Mouse (Mus musculus): ENCODE results near the gene Eif4e2. TPM values are rescaled to one million over a fixed set of nuclear protein-coding genes. Genes with fewer than 3 reads are reported as not detected.

The Eif4e2 gene
- polyA plus RNA-seq, 1 experiment: 2.5 TPM

DNA sequence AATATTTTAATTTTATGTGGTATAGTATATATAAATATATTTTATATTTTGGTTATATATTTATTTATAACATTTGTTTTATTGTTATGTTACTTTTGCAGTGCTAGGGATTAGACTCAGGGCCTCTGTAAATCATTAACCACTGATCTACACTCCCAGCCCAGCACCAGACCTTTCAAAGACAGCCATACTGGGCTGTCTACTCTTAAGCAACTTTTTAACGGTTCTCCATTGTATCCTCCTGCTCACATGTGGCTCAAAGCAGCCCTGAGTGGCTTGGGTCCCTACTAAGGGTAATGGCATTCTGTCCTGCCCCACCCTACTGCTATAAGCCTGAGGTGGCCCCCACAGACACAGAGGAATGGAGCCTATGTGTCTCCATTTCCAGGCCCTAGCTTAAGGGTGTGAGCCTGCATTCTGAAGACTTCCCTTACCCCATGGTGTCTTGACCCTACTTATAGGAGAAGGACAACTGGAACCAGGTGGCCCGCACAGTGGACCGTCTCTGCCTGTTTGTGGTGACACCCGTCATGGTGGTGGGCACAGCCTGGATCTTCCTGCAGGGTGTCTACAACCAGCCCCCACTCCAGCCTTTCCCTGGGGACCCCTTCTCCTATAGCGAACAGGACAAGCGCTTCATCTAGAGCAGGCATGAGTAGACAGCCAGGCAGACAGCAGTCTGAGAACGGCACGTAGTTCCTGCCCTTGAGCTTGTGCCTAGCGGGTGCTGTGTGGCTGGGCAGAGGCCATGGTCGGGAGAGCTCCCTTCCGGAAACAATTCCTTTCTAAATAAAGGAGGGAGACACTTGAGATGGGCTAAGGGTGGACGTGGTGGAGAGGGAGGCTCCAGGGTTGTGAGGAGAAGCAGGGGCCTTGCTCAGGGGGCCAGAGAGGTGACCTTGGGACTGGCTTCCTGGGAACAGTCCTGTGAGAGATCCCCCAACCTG lies 15.3 kb upstream of the Eif4e2 start:
- H3K4me1 ChIP-seq (ENCODE audit: control insufficient read depth): no peaks in the 10 kb centered on the region
- H3K27me3 ChIP-seq (ENCODE audit: control insufficient read depth): no peaks in the 10 kb centered on the region
- H3K4me3 ChIP-seq (replicated peaks): no peak overlapping the region
- no peak for TF ChIP-seq TAL1 (IDR thresholded peaks at IDR 0.05; ENCODE audit: low read length)
- TF ChIP-seq GATA1 (IDR thresholded peaks at IDR 0.05; ENCODE audit: low read length): no peak
- H3K9me3 ChIP-seq (ENCODE audit: control insufficient read depth, low read length): no peaks in the 10 kb centered on the region
- no peaks in the 10 kb centered on the region for H3K36me3 ChIP-seq (ENCODE audit: control insufficient read depth)

- no peak for TF ChIP-seq TAL1 (IDR thresholded peaks at IDR 0.05; ENCODE audit: low read length)
- no peak for TF ChIP-seq GATA1 (IDR thresholded peaks at IDR 0.05; ENCODE audit: low read length)
- H3K4me3 ChIP-seq (replicated peaks): no peak overlapping the region
- H3K27me3 ChIP-seq (ENCODE audit: control insufficient read depth): no peaks in the 10 kb centered on the region; the same call in 1 of the 2 replicates
- H3K4me1 ChIP-seq (ENCODE audit: control insufficient read depth): no peaks in the 10 kb centered on the region
- H3K9me3 ChIP-seq (ENCODE audit: control insufficient read depth, low read length): no peaks in the 10 kb centered on the region
- H3K36me3 ChIP-seq (ENCODE audit: control insufficient read depth): no peaks in the 10 kb centered on the region
These were observed 12.9 kb upstream of the Eif4e2 start for GRCm38 (mm10) chr1:87200811-87201210.

GRCm38 (mm10) chr1:87201848-87202247 lies 11.9 kb upstream of the Eif4e2 start:
- Histone ChIP-seq H3K27me3 (ENCODE audit: control insufficient read depth) (peaks cover 10% of the 10 kb centered on the region), H3K36me3 (ENCODE audit: control insufficient read depth) (no peaks in the 10 kb centered on the region), H3K4me3 (replicated peaks) (no peak overlapping the region), H3K9me3 (ENCODE audit: control insufficient read depth, low read length) (no peaks in the 10 kb centered on the region), H3K4me1 (ENCODE audit: control insufficient read depth) (no peaks in the 10 kb centered on the region)
- TF ChIP-seq TAL1 (IDR thresholded peaks at IDR 0.05; ENCODE audit: low read length) (no peak), GATA1 (IDR thresholded peaks at IDR 0.05; ENCODE audit: low read length) (no peak)

DNA sequence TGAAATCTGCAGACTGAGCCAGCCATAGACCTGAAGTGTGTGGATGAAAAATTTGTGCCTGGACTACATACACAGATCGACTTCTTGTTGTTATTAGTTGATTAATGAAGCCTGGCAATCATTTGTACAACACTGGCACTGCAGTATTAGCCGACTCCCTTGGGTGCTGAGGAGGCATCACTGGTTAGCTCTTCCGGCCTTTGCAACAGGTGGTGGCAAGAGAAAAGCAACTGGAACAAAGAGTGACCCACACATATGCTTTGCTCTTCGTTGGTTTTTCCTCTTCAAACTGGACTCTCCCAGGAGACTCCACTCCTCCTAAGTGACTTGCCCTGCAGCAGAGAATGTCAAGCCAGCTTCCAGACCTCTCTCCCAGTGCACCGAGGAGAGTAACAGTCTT lies 9.9 kb upstream of the Eif4e2 start:
- Histone ChIP-seq H3K4me1 (ENCODE audit: control insufficient read depth) (no peaks in the 10 kb centered on the region), H3K4me3 (replicated peaks) (no peak overlapping the region), H3K27me3 (ENCODE audit: control insufficient read depth) (peaks cover 18% of the 10 kb centered on the region)

GRCm38 (mm10) chr1:87204465-87204864 lies 9.2 kb upstream of the Eif4e2 start, which contains the start of gene Chrng:
TSS of gene Chrng (plus strand) at chr1:87204657.
- Histone ChIP-seq H3K36me3 (ENCODE audit: control insufficient read depth) (no peaks in the 10 kb centered on the region), H3K4me3 (replicated peaks) (no peak within 1 kb of the TSS), H3K9me3 (ENCODE audit: control insufficient read depth, low read length) (no peaks in the 10 kb centered on the region), H3K27me3 (ENCODE audit: control insufficient read depth) (peaks cover 18% of the 10 kb centered on the region), H3K4me1 (ENCODE audit: control insufficient read depth) (no peaks in the 10 kb centered on the region)
- TF ChIP-seq GATA1 (IDR thresholded peaks at IDR 0.05; ENCODE audit: low read length) (no peak), TAL1 (IDR thresholded peaks at IDR 0.05; ENCODE audit: low read length) (no peak)

More for the DNA sequence above, 9.9 kb upstream of the Eif4e2 start:
- TF ChIP-seq GATA1 (IDR thresholded peaks at IDR 0.05; ENCODE audit: low read length) (no peak), TAL1 (IDR thresholded peaks at IDR 0.05; ENCODE audit: low read length) (no peak)
- Histone ChIP-seq H3K9me3 (ENCODE audit: control insufficient read depth, low read length) (no peaks in the 10 kb centered on the region), H3K36me3 (ENCODE audit: control insufficient read depth) (no peaks in the 10 kb centered on the region)

GRCm38 (mm10) chr1:87205038-87205437 lies 8.7 kb upstream of the Eif4e2 start:
- H3K36me3 ChIP-seq (ENCODE audit: control insufficient read depth): no peaks in the 10 kb centered on the region
- peaks cover 18% of the 10 kb centered on the region for H3K27me3 ChIP-seq (ENCODE audit: control insufficient read depth)
- no peaks in the 10 kb centered on the region for H3K4me1 ChIP-seq (ENCODE audit: control insufficient read depth)
- no peaks in the 10 kb centered on the region for H3K9me3 ChIP-seq (ENCODE audit: control insufficient read depth, low read length)
- TF ChIP-seq TAL1 (IDR thresholded peaks at IDR 0.05; ENCODE audit: low read length) (no peak), GATA1 (IDR thresholded peaks at IDR 0.05; ENCODE audit: low read length) (no peak)
- no peak overlapping the region for H3K4me3 ChIP-seq (replicated peaks)

DNA sequence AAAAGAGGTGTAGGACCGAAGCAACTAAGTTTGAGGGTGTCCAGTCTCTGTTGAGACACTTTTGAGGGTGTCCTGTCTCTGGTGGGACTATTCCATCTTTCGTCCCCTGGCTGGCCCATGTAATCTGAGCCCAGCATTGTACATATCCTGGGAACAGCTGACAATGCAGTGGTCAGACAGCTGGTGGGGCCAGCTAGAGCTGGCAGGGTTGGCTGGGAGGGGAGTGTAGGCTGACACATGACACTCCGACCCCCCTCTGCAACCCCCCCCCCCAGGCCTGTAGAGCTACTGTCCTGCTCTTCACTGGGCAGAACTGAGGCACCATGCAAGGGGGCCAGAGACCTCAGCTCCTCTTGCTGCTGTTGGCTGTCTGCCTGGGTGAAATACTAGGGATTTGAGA lies 8.2 kb upstream of the Eif4e2 start:
- Histone ChIP-seq H3K36me3 (ENCODE audit: control insufficient read depth) (no peaks in the 10 kb centered on the region), H3K4me1 (ENCODE audit: control insufficient read depth) (no peaks in the 10 kb centered on the region), H3K27me3 (ENCODE audit: control insufficient read depth) (peaks cover 18% of the 10 kb centered on the region), H3K4me3 (replicated peaks) (no peak overlapping the region), H3K9me3 (ENCODE audit: control insufficient read depth, low read length) (no peaks in the 10 kb centered on the region)
- no peak for TF ChIP-seq GATA1 (IDR thresholded peaks at IDR 0.05; ENCODE audit: low read length)
- TF ChIP-seq TAL1 (IDR thresholded peaks at IDR 0.05; ENCODE audit: low read length): no peak

DNA sequence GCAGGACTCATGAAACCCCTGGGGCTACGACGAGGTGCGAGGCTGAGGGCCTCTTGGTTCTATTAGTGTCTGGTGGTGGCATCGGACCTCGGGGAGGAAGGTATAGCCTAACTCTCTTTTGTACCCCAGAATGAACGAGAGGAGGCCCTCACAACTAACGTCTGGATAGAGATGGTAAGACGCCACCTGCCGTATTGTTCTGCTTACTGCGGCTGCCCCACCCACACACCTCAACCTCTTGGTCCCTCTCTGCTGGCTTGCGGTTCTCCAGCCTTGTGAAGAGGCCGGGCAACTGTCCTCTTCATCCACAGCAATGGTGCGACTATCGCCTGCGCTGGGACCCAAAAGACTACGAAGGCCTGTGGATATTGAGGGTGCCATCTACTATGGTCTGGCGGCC lies 7.4 kb upstream of the Eif4e2 start:
- peaks cover 2% of the 10 kb centered on the region; the same call in 1 of the 2 replicates for H3K4me1 ChIP-seq (ENCODE audit: control insufficient read depth)
- no peak overlapping the region for H3K4me3 ChIP-seq (replicated peaks)
- no peaks in the 10 kb centered on the region for H3K9me3 ChIP-seq (ENCODE audit: control insufficient read depth, low read length)
- no peaks in the 10 kb centered on the region for H3K36me3 ChIP-seq (ENCODE audit: control insufficient read depth)
- TF ChIP-seq GATA1 (IDR thresholded peaks at IDR 0.05; ENCODE audit: low read length) (no peak), TAL1 (IDR thresholded peaks at IDR 0.05; ENCODE audit: low read length) (no peak)
- peaks cover 18% of the 10 kb centered on the region for H3K27me3 ChIP-seq (ENCODE audit: control insufficient read depth)

GRCm38 (mm10) chr1:87211431-87211830 lies 2.3 kb upstream of the Eif4e2 start:
- TF ChIP-seq TAL1 (IDR thresholded peaks at IDR 0.05; ENCODE audit: low read length) (no peak), GATA1 (IDR thresholded peaks at IDR 0.05; ENCODE audit: low read length) (no peak)
- H3K4me3 ChIP-seq (replicated peaks): no peak overlapping the region

More at GRCm38 (mm10) chr1:87211431-87211830, 2.3 kb upstream of the Eif4e2 start:
- Histone ChIP-seq H3K36me3 (ENCODE audit: control insufficient read depth) (no peaks in the 10 kb centered on the region), H3K9me3 (ENCODE audit: control insufficient read depth, low read length) (no peaks in the 10 kb centered on the region), H3K4me1 (ENCODE audit: control insufficient read depth) (peaks cover 34% of the 10 kb centered on the region), H3K27me3 (ENCODE audit: control insufficient read depth) (peaks cover 13% of the 10 kb centered on the region)

Measured in erythroblast, embryonic 14.5 days (primary cell).